Mouse (Mus musculus): Measurements from ENCODE around the gene Fam50b.

DNA sequence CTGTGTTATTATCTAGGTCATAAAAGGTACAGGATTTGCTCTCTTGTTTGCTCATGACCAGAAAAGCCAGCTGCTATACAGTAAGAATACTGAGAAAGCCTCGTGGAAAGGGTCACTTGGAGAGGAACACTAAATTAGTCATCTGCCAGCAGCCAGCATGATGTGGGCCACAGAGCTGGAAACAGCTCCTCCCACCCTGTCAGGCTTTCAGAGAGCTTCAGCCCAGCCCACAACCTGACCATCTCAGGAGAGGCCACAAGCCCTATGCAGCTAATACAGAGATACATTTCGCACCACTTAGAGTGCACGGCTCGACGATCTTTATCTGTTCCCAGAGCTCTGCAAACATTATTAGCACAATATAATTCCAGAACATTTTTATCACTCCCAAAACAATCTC, 27.5 kb downstream of the Fam50b start:
- TF ChIP-seq CTCF (IDR thresholded peaks at IDR 0.05; ENCODE audit: low read depth) (no peak), EP300 (optimal IDR thresholded peaks at IDR 0.05) (no peak)

Measured in stomach, postnatal 0 days (tissue).